Mouse (Mus musculus) heart, embryonic 10.5 days (tissue): ENCODE results near the gene Ptprcap. TPM values are rescaled to one million over a fixed set of nuclear protein-coding genes. Genes with fewer than 3 reads are reported as not detected.

ENCODE experiments used
- DNase-seq: peaks from one replicate; pipeline ENCODE4 v3.0.0-alpha.2; 2017; ENCODE audit warnings: low spot score
- H3K27ac ChIP-seq: fragments of 300-500 bp; sonication (generic); 2 replicates; pipeline ENCODE4 v1.5.1; 2016; ENCODE audit warnings: mild to moderate bottlenecking
- H3K27me3 ChIP-seq: fragments of 300-500 bp; sonication (generic); 2 replicates; pipeline ENCODE4 v1.6.1; 2016; ENCODE audit warnings: mild to moderate bottlenecking; ENCODE audit not compliant: poor library complexity, insufficient read depth, severe bottlenecking
- H3K36me3 ChIP-seq: fragments of 300-500 bp; sonication (generic); 2 replicates; pipeline ENCODE4 v1.6.1; 2016; ENCODE audit warnings: mild to moderate bottlenecking, moderate library complexity
- H3K4me1 ChIP-seq: fragments of 300-500 bp; sonication (generic); 2 replicates; pipeline ENCODE4 v1.6.1; 2016; ENCODE audit warnings: mild to moderate bottlenecking
- H3K4me3 ChIP-seq: fragments of 300-500 bp; sonication (generic); 2 replicates; pipeline ENCODE4 v1.5.1; 2016; ENCODE audit warnings: mild to moderate bottlenecking, moderate library complexity
- H3K9me3 ChIP-seq: fragments of 300-500 bp; sonication (generic); 2 replicates; pipeline ENCODE4 v1.6.1; 2016; ENCODE audit warnings: mild to moderate bottlenecking, moderate library complexity
- WGBS: fragments of 180-500 bp; shearing (Covaris S2); methylation state at CpG from one replicate; pipeline ENCODE4 v1.1.7; 2016; 5-methylcytosine and 5-hydroxymethylcytosine counted together
- polyA plus RNA-seq: library from polyadenylated mRNA; unstranded; fragments of >200 nt; fragmentation: Nextera tagmentation; extraction: Ambion mirVana; gene quantifications from 2 replicates; pipeline ENCODE4 v1.2.1, GENCODE M21; 2016

The Ptprcap gene
- 1.8 and 4.4 TPM in 2 replicates for polyA plus RNA-seq

DNA sequence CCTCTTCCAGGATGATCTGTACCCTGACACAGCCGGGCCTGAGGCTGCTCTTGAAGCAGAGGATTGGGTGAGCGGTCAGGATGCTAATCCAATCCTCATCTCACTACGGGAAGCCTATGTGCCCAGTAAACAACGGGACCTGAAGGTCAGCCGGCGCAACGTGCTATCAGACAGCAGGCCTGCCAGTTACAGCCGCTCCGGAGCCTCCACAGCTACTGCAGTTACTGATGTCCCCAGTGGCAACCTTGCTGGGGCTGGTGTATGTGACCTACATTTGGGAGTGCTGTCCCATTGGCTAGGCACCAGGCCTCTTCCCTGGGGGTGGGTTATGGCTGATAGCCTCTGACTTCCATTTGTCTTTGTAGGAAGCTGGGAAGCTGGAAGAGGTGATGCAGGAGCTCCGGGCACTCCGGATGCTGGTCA is at the start of gene Ptprcap:
TSS of gene Ptprcap (plus strand) at position 373 of the 423 bp plus-strand sequence.
- H3K36me3 ChIP-seq, result peaks cover 69% of the 10 kb centered on the region
- H3K9me3 ChIP-seq, result no peaks in the 10 kb centered on the region
- WGBS, result 68% methylated on average over 11 of the region's 11 CpGs
- 0 out of 2 replicates have a peak within 1 kb of the TSS, but pooled peaks have one; percentile 10 for H3K4me3 ChIP-seq
- DNase-seq, result no peak
- H3K27ac ChIP-seq, result peak within 1 kb of the TSS; percentile 14; the same call in 1 of the 2 replicates
- H3K27me3 ChIP-seq, result no peaks in the 10 kb centered on the region
- H3K4me1 ChIP-seq, result peaks cover 64% of the 10 kb centered on the region

DNA sequence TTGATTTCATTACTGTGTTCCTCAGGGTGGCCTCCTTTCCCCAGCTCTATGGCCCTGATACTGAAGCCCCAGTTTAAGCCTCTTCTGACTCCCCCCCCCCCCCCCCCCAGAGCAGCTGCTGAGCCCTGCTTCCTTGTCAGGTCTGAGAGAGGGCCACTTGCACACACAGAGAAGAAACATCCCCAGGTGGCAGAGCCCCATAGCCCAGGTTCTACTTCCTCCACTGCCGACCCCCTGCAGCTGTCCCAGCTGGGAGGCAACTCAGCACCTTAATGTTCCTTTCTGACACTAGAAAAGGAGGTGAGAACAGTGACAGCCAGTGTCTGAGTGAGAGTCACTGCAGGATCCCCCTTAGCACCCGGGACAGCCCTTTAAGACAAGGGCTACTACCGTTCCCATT is 49.6 kb upstream of the Ptprcap start:
- Histone ChIP-seq H3K9me3 (no peaks in the 10 kb centered on the region), H3K27ac (no peak overlapping the region), H3K4me1 (peaks cover 28% of the 10 kb centered on the region), H3K27me3 (peaks cover 46% of the 10 kb centered on the region), H3K4me3 (no peak overlapping the region), H3K36me3 (peaks cover 38% of the 10 kb centered on the region)
- no peak for DNase-seq
- 52% methylated on average over 3 of the region's 3 CpGs for WGBS

DNA sequence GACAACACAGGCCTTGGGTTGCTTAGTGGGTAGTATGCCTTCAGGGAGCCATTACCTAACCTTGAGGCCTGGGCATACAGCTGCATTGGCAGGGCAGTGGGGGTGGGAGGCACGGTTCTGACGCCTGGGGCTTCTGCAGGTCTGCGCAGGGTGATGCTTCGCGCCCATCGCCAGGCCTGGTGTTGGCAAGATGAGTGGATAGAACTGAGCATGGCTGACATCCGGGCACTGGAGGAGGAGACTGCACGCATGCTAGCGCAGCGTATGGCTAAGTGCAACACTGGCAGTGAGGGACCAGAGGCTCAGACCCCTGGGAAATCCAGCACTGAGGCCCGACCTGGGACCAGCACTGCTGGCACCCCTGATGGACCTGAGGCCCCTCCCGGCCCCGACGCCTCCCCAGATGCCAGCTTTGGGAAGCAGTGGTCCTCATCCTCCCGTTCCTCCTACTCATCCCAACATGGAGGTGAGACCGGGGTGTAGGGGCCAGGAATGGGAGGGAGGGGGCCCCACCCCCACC is 48.7 kb upstream of the Ptprcap start:
- 84% methylated on average over 16 of the region's 16 CpGs for WGBS
- H3K4me3 ChIP-seq, result no peak overlapping the region
- peaks cover 19% of the 10 kb centered on the region for H3K4me1 ChIP-seq
- peaks cover 38% of the 10 kb centered on the region for H3K36me3 ChIP-seq
- peaks cover 46% of the 10 kb centered on the region for H3K27me3 ChIP-seq
- no peaks in the 10 kb centered on the region for H3K9me3 ChIP-seq
- no peak for DNase-seq
- H3K27ac ChIP-seq, result no peak overlapping the region

DNA sequence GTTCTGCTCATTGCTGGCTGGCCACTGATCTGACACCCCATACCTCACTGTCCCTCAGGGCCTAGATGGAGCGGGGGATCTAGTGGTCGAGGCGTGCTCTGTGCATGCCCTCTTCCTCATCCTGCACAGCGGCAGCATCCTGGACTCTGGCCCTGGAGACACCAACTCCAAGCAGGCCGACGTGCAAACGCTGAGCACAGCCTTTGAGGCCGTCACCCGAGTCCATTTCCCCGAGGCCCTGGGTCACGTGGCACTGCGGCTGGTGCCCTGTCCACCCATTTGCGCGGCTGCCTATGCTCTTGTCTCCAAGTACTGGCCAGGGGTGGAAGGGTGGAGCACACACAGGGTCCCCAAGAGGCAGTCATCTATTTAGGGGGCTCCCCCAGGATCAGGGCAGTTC is 46.8 kb upstream of the Ptprcap start:
- H3K27me3 ChIP-seq, result peaks cover 30% of the 10 kb centered on the region
- H3K27ac ChIP-seq, result no peak overlapping the region
- H3K4me1 ChIP-seq, result peaks cover 9% of the 10 kb centered on the region; the same call in 1 of the 2 replicates
- WGBS, result 93% methylated on average over 14 of the region's 14 CpGs
- no peak overlapping the region for H3K4me3 ChIP-seq
- no peak for DNase-seq
- H3K36me3 ChIP-seq, result peaks cover 50% of the 10 kb centered on the region
- no peaks in the 10 kb centered on the region for H3K9me3 ChIP-seq

DNA sequence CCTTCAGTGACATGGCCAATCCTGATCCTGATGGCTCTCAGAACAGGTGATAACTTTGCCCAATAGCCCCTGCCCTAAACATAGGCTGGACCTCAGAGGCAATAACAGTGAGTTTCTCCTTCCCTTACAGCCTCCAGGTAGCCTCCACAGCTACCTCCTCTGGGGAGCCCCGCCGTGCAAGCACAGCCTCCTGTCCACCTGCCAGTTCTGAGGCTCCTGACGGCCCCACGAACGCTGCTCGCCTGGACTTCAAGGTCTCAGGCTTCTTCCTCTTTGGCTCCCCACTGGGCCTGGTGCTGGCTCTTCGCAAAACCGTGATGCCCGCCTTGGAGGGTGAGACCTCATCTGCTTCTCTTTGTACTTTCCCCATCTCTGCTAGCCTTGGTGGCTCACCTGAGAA is 44.9 kb upstream of the Ptprcap start:
- WGBS, result 86% methylated on average over 9 of the region's 9 CpGs
- Histone ChIP-seq H3K4me1 (peaks cover 14% of the 10 kb centered on the region), H3K9me3 (no peaks in the 10 kb centered on the region), H3K36me3 (peaks cover 64% of the 10 kb centered on the region), H3K4me3 (no peak overlapping the region), H3K27me3 (peaks cover 11% of the 10 kb centered on the region), H3K27ac (no peak overlapping the region)
- no peak for DNase-seq

DNA sequence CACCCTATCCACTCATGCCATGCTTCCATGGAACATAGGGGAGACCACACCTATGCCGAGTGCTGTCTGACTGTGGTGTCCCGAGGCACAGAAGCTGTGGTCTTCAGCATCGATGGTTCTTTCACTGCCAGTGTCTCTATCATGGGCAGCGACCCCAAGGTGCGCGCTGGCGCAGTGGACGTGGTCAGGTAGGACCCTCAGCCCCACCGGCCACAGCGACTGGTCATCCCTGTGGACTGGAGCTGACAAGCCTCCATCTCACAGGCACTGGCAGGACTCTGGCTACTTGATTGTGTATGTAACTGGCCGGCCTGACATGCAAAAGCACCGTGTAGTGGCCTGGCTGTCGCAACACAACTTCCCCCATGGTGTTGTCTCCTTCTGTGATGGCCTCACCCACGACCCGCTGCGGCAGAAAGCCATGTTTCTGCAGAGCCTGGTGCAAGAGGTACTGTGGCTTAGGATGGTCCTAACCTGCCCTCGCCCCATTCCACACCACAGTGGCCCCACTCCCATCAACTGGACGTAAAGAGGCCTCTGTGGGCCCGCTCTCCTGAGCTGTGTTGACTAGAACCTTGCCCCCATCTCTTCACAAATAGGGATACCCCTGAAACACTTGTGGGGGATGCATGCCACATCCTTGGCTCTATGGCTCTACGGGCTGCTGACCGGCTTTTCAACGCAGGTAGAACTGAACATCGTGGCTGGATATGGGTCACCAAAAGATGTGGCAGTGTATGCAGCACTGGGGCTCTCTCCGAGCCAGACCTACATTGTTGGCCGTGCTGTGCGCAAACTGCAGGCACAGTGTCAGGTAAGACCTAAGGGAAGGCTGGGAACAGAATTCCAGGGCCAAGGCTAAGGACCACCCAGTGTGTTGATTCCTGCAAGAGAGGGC is 41.1 kb upstream of the Ptprcap start:
- no peak overlapping the region for H3K27ac ChIP-seq
- H3K9me3 ChIP-seq, result no peaks in the 10 kb centered on the region
- peaks cover 29% of the 10 kb centered on the region for H3K4me1 ChIP-seq
- no peak for DNase-seq
- whole genome bisulfite sequencing, result 91% methylated on average over 26 of the region's 26 CpGs
- H3K27me3 ChIP-seq, result no peaks in the 10 kb centered on the region
- H3K4me3 ChIP-seq, result no peak overlapping the region
- H3K36me3 ChIP-seq, result peaks cover 81% of the 10 kb centered on the region

DNA sequence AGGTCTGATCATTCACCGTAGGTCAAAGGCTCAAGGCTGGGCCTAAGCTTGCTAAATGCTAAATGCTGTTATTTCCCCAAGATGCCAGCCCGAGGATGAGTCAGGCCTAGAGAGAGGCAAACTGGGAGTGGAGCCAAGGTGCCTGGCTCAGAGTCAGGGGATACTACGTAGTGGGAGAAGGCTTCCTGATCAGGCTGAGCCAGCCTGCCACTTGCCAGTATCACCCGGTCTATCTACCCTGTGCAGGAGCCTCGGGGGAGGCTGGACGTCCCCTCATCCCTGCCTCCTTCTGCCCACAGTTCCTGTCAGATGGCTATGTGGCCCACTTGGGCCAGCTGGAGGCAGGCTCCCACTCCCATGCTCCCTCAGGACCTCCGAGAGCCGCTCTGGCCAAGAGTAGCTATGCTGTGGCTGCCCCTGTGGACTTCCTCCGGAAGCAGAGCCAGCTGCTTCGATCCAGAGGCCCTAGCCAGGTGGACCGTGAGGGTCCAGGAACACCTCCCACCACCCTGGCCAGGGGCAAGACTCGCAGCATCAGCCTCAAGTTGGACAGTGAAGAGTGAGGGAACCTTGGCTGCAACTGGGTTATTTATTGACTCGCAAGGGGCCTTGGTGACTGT is 40.1 kb upstream of the Ptprcap start:
- Histone ChIP-seq H3K9me3 (no peaks in the 10 kb centered on the region), H3K36me3 (peaks cover 82% of the 10 kb centered on the region), H3K27ac (peak overlapping the region; percentile 37; the same call in 1 of the 2 replicates), H3K4me3 (no peak overlapping the region), H3K4me1 (peaks cover 29% of the 10 kb centered on the region), H3K27me3 (no peaks in the 10 kb centered on the region)
- DNase-seq, result no peak
- 73% methylated on average over 13 of the region's 13 CpGs for WGBS

DNA sequence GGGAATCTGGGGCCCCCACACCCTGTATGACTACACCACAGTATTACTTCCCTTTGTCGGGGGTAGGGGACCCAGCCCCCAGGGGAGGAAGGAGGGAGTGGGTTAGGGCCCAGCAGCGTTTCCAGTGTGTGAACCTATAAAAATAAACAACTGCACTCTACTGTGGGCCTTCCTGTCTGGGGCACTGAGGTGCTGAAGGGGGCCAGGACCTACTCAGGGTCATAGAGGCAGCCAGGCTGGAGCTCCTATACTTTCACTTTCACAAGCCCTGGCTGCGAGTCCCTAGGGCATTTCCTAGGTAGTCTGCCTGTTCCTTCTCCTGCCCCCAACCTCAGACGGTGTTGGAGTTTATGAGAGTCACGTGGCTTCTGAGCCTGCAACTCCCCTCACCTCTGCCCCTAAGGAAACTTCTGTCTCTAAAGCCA is 39.6 kb upstream of the Ptprcap start:
- H3K27me3 ChIP-seq, result no peaks in the 10 kb centered on the region
- no peaks in the 10 kb centered on the region for H3K9me3 ChIP-seq
- DNase-seq, result no peak
- WGBS, result 51% methylated on average over 5 of the region's 5 CpGs
- H3K27ac ChIP-seq, result peak overlapping the region; percentile 37; the same call in 1 of the 2 replicates
- no peak overlapping the region for H3K4me3 ChIP-seq
- H3K4me1 ChIP-seq, result peaks cover 29% of the 10 kb centered on the region
- peaks cover 80% of the 10 kb centered on the region for H3K36me3 ChIP-seq

DNA sequence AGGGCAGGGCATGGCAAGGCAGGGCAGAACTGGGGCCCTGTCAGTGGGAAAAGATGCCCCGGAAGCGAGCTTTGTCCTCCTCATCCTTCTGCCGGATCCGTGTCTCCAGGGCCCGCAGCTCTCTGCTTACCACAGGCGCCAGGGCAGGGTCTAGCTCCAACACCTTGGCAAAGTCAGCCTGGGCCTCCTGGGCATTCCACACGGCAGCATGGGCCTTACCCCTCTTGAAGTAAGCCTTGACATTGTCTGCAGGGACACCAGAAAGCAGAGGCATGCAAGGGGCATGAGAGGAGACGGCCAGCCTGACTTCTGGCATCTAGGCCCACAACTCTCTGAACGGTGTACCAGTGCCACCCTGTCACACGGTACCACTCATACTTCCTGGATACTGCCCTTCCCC is 38.9 kb upstream of the Ptprcap start:
- 85% methylated on average over 10 of the region's 10 CpGs for WGBS

DNA sequence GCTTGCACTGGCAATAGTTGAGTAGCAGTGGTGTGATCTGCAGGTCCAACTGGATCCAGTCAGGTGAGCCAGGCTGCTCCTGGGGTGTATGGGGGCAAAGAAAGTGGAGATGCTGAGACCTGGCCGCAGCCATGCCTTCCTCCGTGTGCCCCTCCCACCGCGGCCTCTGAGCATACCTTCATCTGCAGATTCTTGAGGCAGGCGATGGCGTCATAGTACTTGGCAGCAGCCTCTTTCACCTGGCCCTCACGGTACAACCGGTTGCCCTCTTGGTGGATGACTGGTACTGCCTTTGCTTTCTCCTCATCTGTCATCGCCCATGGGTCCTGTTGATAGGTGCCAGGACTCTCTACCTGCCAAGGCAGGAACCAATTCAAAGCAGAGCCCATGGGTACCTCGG is 38.3 kb upstream of the Ptprcap start:
- H3K4me1 ChIP-seq, result peaks cover 30% of the 10 kb centered on the region
- 93% methylated on average over 10 of the region's 10 CpGs for WGBS
- no peak overlapping the region for H3K4me3 ChIP-seq
- no peak for DNase-seq
- no peaks in the 10 kb centered on the region for H3K9me3 ChIP-seq
- no peaks in the 10 kb centered on the region for H3K27me3 ChIP-seq
- no peak overlapping the region for H3K27ac ChIP-seq
- peaks cover 82% of the 10 kb centered on the region for H3K36me3 ChIP-seq

More for the DNA sequence above, 38.9 kb upstream of the Ptprcap start:
- Histone ChIP-seq H3K9me3 (no peaks in the 10 kb centered on the region), H3K4me3 (no peak overlapping the region), H3K4me1 (peaks cover 29% of the 10 kb centered on the region), H3K36me3 (peaks cover 82% of the 10 kb centered on the region), H3K27me3 (no peaks in the 10 kb centered on the region), H3K27ac (no peak overlapping the region)
- DNase-seq, result no peak

DNA sequence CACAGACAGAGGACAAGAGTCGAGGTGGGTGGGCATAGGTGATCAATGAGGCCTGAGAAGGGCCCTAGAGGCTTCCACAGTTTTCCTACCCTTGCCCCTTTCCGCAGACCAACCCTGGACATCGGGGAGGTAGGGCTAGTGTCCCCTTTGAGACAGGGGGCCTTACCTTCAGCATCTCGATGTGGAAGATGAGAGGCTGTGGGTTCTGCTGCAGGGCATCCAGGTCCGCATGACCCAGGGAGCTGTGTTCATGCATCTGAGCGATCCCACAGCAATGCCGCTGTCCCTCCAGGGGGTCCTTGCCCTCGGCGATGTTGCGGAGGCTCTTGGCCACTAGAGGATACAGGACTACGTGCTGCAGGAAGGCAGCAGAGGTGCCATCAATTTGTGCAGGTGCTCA is 37.6 kb upstream of the Ptprcap start:
- no peak overlapping the region for H3K27ac ChIP-seq
- H3K4me3 ChIP-seq, result no peak overlapping the region
- 80% methylated on average over 11 of the region's 11 CpGs for WGBS
- no peak for DNase-seq
- H3K9me3 ChIP-seq, result no peaks in the 10 kb centered on the region
- peaks cover 78% of the 10 kb centered on the region for H3K36me3 ChIP-seq
- H3K27me3 ChIP-seq, result no peaks in the 10 kb centered on the region
- H3K4me1 ChIP-seq, result peaks cover 33% of the 10 kb centered on the region

DNA sequence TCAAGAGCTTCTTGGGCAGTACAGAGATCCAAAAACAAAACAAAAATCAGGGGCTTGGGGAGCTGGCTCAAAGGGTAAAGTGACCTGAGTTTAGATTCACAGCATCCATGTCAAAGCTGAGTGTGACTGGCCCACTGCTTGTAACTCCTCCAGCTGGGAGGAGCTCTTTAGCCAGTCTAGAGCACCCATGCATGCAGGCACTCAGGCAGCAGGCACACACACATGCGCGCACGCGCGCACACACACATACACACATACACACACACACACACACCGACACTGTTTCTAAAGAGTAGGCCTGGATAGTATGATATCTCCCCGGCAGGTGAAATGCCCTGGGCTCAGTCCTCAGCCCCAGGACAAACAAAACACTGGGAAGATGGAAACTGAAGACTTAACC is 36.4 kb upstream of the Ptprcap start:
- no peaks in the 10 kb centered on the region for H3K9me3 ChIP-seq
- no peak overlapping the region for H3K4me3 ChIP-seq
- H3K27ac ChIP-seq, result no peak overlapping the region
- WGBS, result 96% methylated on average over 7 of the region's 7 CpGs
- no peak for DNase-seq
- H3K4me1 ChIP-seq, result peaks cover 33% of the 10 kb centered on the region
- no peaks in the 10 kb centered on the region for H3K27me3 ChIP-seq
- H3K36me3 ChIP-seq, result peaks cover 66% of the 10 kb centered on the region

DNA sequence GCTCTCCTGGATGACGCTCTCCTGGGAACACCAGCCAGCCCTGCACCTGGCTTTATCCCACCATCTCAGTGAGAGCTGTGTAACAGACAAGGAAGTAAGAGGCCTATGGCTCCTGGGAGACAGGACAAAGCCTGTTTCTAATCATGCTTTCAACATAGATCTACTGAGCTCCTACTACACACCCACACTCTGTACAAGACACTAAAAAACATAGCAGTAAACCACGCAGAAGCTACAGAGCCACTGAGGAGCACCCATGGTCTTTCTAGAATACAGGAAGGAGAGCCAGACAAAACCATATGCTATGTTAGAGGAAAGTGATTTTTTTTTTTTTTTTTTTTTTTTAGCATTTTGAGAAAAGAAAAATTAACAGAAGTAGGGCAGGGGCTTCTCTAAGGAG is 35.1 kb upstream of the Ptprcap start:
- 90% methylated on average over 2 of the region's 2 CpGs for WGBS
- peaks cover 53% of the 10 kb centered on the region for H3K36me3 ChIP-seq
- no peaks in the 10 kb centered on the region for H3K9me3 ChIP-seq

More for the DNA sequence above, 35.1 kb upstream of the Ptprcap start:
- H3K4me1 ChIP-seq, result peaks cover 30% of the 10 kb centered on the region
- no peak for DNase-seq
- no peak overlapping the region for H3K4me3 ChIP-seq
- no peaks in the 10 kb centered on the region for H3K27me3 ChIP-seq
- no peak overlapping the region for H3K27ac ChIP-seq
